In genomic region chr1:171065243-171065587, GRCm38 (mm10) we compare ENCODE assay signal across 9 mouse cellular contexts. TPM values are rescaled to one million over a fixed set of nuclear protein-coding genes. Genes with fewer than 3 reads are reported as not detected.
DNase-seq lines count a peak whose midpoint lies in the region; ATAC-seq and TF ChIP-seq lines count a peak whose summit lies in the region.
"Not testable (repeated sequence)": the region's sequence is repeated elsewhere in the genome, so short reads cannot be mapped to it uniquely, and the experiment has no call there.
"Had no signal": no experiment of that assay in that cellular context is flagged by ENCODE, and none has a peak within 500 bp of the region (broad histone marks: within the 10 kb centered on the region; RNA-seq: fewer than 3 reads in every experiment).

No protein-coding gene starts in this region.

- H3K4me3 ChIP-seq in hindbrain, embryonic 11.5 days (ENCODE audit: low read depth, low read length) = peak overlapping the region; percentile 39
- H3K4me3 ChIP-seq in liver, embryonic 16.5 days (ENCODE audit: low read depth, low read length) = peak overlapping the region; percentile 35; the same call in 1 of the 2 replicates
- H3K4me3 ChIP-seq in midbrain, postnatal 0 days (ENCODE audit: low read depth, low read length) = peak overlapping the region; percentile 30; the same call in 1 of the 2 replicates

- H3K4me2 ChIP-seq in hindbrain, embryonic 11.5 days (replicated peaks; ENCODE audit: low read depth, low read length) = peak overlapping the region; percentile 39
- peak overlapping the region; percentile 48 for H3K4me2 ChIP-seq in liver, embryonic 16.5 days (ENCODE audit: low read depth, low read length)
- H3K4me2 ChIP-seq in midbrain, postnatal 0 days (ENCODE audit: low read depth, low read length, poor library complexity, severe bottlenecking) = 0 out of 2 replicates have a peak overlapping the region, but pooled peaks have one; percentile 28

- not testable (repeated sequence) for H3K36me3 ChIP-seq in hindbrain, embryonic 11.5 days (ENCODE audit: control insufficient read depth, insufficient read depth, low read length); liver, embryonic 16.5 days (ENCODE audit: control insufficient read depth, insufficient read depth); midbrain, postnatal 0 days (ENCODE audit: insufficient read depth, low read length)

- WGBS in hindbrain, embryonic 11.5 days = 2% methylated on average over 17 of the region's 35 CpGs
- WGBS in liver, embryonic 16.5 days (ENCODE audit: insufficient replicate concordance) = under 1% methylated on average over 17 of the region's 35 CpGs
- 2% methylated on average over 16 of the region's 35 CpGs for WGBS in midbrain, postnatal 0 days

- H3K27ac ChIP-seq in hindbrain, embryonic 11.5 days (ENCODE audit: low read depth, low read length); liver, embryonic 16.5 days (ENCODE audit: low read length); midbrain, postnatal 0 days (ENCODE audit: low read depth, low read length): not testable (repeated sequence)

- peak; percentile 1; the same call in 1 of the 2 replicates for ATAC-seq in common myeloid progenitor, adult 5-6 weeks (replicated peaks; ENCODE audit: low read depth, poor library complexity, severe bottlenecking)
- ATAC-seq in hindbrain, embryonic 11.5 days (ENCODE audit: low FRiP score) = peak; percentile 28
- peak; percentile 44 for ATAC-seq in liver, embryonic 16.5 days (ENCODE audit: low read depth)
- ATAC-seq in midbrain, postnatal 0 days (ENCODE audit: low FRiP score) = peak; percentile 44

- not testable (repeated sequence) for H3K9ac ChIP-seq in hindbrain, embryonic 11.5 days (ENCODE audit: low read depth, low read length); liver, embryonic 16.5 days (ENCODE audit: low read depth, low read length); midbrain, postnatal 0 days (replicated peaks; ENCODE audit: low read length, poor library complexity, severe bottlenecking)

- H3K27me3 ChIP-seq in hindbrain, embryonic 11.5 days (ENCODE audit: control insufficient read depth, insufficient read depth, low read length) = peaks cover 28% of the 10 kb centered on the region
- peaks cover 24% of the 10 kb centered on the region for H3K27me3 ChIP-seq in liver, embryonic 16.5 days (ENCODE audit: control insufficient read depth, insufficient read depth, low read depth, low read length)
- H3K27me3 ChIP-seq in midbrain, postnatal 0 days (ENCODE audit: insufficient read depth, low read length) = peaks cover 34% of the 10 kb centered on the region

- peak; percentile 78 to 79 for DNase-seq in B cell, adult 2 months
- peak; percentile 59 for DNase-seq in gastrocnemius, postnatal 14 days
- not testable (repeated sequence) for DNase-seq in hindbrain, embryonic 11.5 days (ENCODE audit: low spot score); midbrain, postnatal 0 days (ENCODE audit: low spot score)
- DNase-seq in layer of hippocampus, adult 18-20 months (ENCODE audit: low spot score in 2 of 2) = peak; percentile 11 to 52
- DNase-seq in spleen, postnatal 14 days (ENCODE audit: low spot score in 2 of 2) = peak; percentile 56 to 67

- intact Hi-C loops in gastrocnemius, postnatal 14 days (cut with DNase I; ENCODE audit: low total_unique reads) = not testable (repeated sequence)

- not testable (repeated sequence) for H3K9me3 ChIP-seq in hindbrain, embryonic 11.5 days (ENCODE audit: control insufficient read depth, low read length); liver, embryonic 16.5 days (replicated peaks; ENCODE audit: control insufficient read depth, low read length); midbrain, postnatal 0 days (ENCODE audit: low read length)

- not testable (repeated sequence) for TF ChIP-seq CTCF in midbrain, postnatal 0 days (IDR thresholded peaks at IDR 0.05)

- H3K4me1 ChIP-seq in hindbrain, embryonic 11.5 days (replicated peaks; ENCODE audit: control insufficient read depth, insufficient read depth, low read length); midbrain, postnatal 0 days (ENCODE audit: insufficient read depth, low read length): not testable (repeated sequence)
- peaks cover 10% of the 10 kb centered on the region for H3K4me1 ChIP-seq in liver, embryonic 16.5 days (ENCODE audit: control insufficient read depth, low read depth, low read length)

RNA-seq across cellular contexts. Expression of gene Fcgr3, which starts 0.5 kb away (rescaled TPM):
- total RNA-seq in common myeloid progenitor, adult 5-6 weeks (2017) = 7.8 and 15.7 TPM in 2 replicates
- 1 to 10 TPM; 7.0 to 7.4 TPM for total RNA-seq in gastrocnemius, postnatal 14 days (2021)
- polyA plus RNA-seq in hindbrain, embryonic 11.5 days (2014; fragmentation: Nextera tagmentation; extraction: Ambion mirVana) = 9.6 TPM in 2 replicates
- total RNA-seq in layer of hippocampus, adult 18-20 months (2021) = 10 to 100 TPM in 1 of 2 experiments, 1 to 10 TPM in 1; 9.9 to 12.5 TPM
- 28.6 and 30.3 TPM in 2 replicates for polyA plus RNA-seq in liver, embryonic 16.5 days (2015; fragmentation: Nextera tagmentation; extraction: Ambion mirVana)
- 18.1 and 19.8 TPM in 2 replicates for total RNA-seq in midbrain, postnatal 0 days (2014; rRNA removed)
- 12.8 and 14.2 TPM in 2 replicates for polyA plus RNA-seq in midbrain, postnatal 0 days (2015; fragmentation: Nextera tagmentation; extraction: Ambion mirVana)

RNA-seq across cellular contexts. Expression of gene Fcgr4, which starts 46.5 kb away (rescaled TPM):
- total RNA-seq in common myeloid progenitor, adult 5-6 weeks (2017) = 1.6 TPM in 1 of 2 replicates, not detected in the other
- total RNA-seq in gastrocnemius, postnatal 14 days (2021) = not detected
- 0.39 and 0.62 TPM in 2 replicates for polyA plus RNA-seq in hindbrain, embryonic 11.5 days (2014; fragmentation: Nextera tagmentation; extraction: Ambion mirVana)
- under 1 TPM in 1 of 2 experiments, not detected in 1; 0.25 TPM for total RNA-seq in layer of hippocampus, adult 18-20 months (2021)
- 4.1 and 4.3 TPM in 2 replicates for polyA plus RNA-seq in liver, embryonic 16.5 days (2015; fragmentation: Nextera tagmentation; extraction: Ambion mirVana)
- 0.57 TPM in 1 of 2 replicates, not detected in the other for total RNA-seq in midbrain, postnatal 0 days (2014; rRNA removed)
- polyA plus RNA-seq in midbrain, postnatal 0 days (2015; fragmentation: Nextera tagmentation; extraction: Ambion mirVana) = 0.25 and 0.48 TPM in 2 replicates
- total RNA-seq: left cerebral cortex, postnatal 36 days had no signal

RNA-seq across cellular contexts. Expression of gene Cfap126, which starts 48.5 kb away (rescaled TPM):
- total RNA-seq in common myeloid progenitor, adult 5-6 weeks (2017) = 2.1 and 5.3 TPM in 2 replicates
- under 1 TPM; 0.72 to 0.73 TPM for total RNA-seq in gastrocnemius, postnatal 14 days (2021)
- 8.7 and 10.5 TPM in 2 replicates for polyA plus RNA-seq in hindbrain, embryonic 11.5 days (2014; fragmentation: Nextera tagmentation; extraction: Ambion mirVana)
- total RNA-seq in layer of hippocampus, adult 18-20 months (2021) = 1 to 10 TPM; 1.5 to 2.0 TPM
- 1.8 and 2.1 TPM in 2 replicates for polyA plus RNA-seq in liver, embryonic 16.5 days (2015; fragmentation: Nextera tagmentation; extraction: Ambion mirVana)
- total RNA-seq in midbrain, postnatal 0 days (2014; rRNA removed) = 0.38 and 1.5 TPM in 2 replicates
- polyA plus RNA-seq in midbrain, postnatal 0 days (2015; fragmentation: Nextera tagmentation; extraction: Ambion mirVana) = 6.0 and 8.1 TPM in 2 replicates
